Mouse (Mus musculus) erythroblast, embryonic 14.5 days (primary cell): ENCODE measurements around the gene Akr1b3.
"Not testable (repeated sequence)": the region's sequence is repeated elsewhere in the genome, so short reads cannot be mapped to it uniquely, and the experiment has no call there.

ENCODE experiments used
- GATA1 ChIP-seq: IDR thresholded peaks from 2 replicates; pipeline ENCODE4 v1.6.1; 2012; ENCODE audit warnings: low read length, inconsistent platforms, mixed read lengths
- TAL1 ChIP-seq: IDR thresholded peaks from 3 replicates; pipeline ENCODE4 v1.6.1; 2012; ENCODE audit warnings: low read length, inconsistent platforms, mixed read lengths

GRCm38 (mm10) chr6:34351481-34351880 lies 34.2 kb upstream of the Akr1b3 start:
- not testable (repeated sequence) for TF ChIP-seq TAL1, GATA1
